Mouse (Mus musculus): Measurements from ENCODE around the gene Vegfb.

The Vegfb gene

GRCm38 (mm10) chr19:6941372-6942248 is 45.8 kb downstream of the Vegfb start, which contains the start of gene Bad:
Gene Bad, plus strand, starts transcription at chr19:6941861.
- peak; percentile 97 for DNase-seq (ENCODE audit: low read depth)

- no peak for DNase-seq (ENCODE audit: low read depth)
Measured at GRCm38 (mm10) chr19:6940396-6941351, 46.8 kb downstream of the Vegfb start.

GRCm38 (mm10) chr19:6939106-6940002 is 48.1 kb downstream of the Vegfb start:
- no peak for DNase-seq (ENCODE audit: low read depth)

- no peak for DNase-seq (ENCODE audit: low read depth)
Measured at GRCm38 (mm10) chr19:6937541-6938465, 49.6 kb downstream of the Vegfb start.

GRCm38 (mm10) chr19:6936299-6936698 is 51.2 kb downstream of the Vegfb start:
- DNase-seq (ENCODE audit: low read depth), result peak; percentile 58

- no peak for DNase-seq (ENCODE audit: low read depth)
Measured at GRCm38 (mm10) chr19:6934195-6934977, 53.1 kb downstream of the Vegfb start, which contains the start of gene Kcnk4. Gene Kcnk4, minus strand, starts transcription at chr19:6934515.

- DNase-seq (ENCODE audit: low read depth), result no peak
Measured at GRCm38 (mm10) chr19:6933436-6934194, 53.8 kb downstream of the Vegfb start.

GRCm38 (mm10) chr19:6933102-6933435 is 54.4 kb downstream of the Vegfb start:
- no peak for DNase-seq (ENCODE audit: low read depth)

All from naive thymus-derived CD4-positive, alpha-beta T cell, adult 2 months (primary cell).